Mouse (Mus musculus) bone marrow macrophage, adult 2 months (primary cell): ENCODE results near the gene Itih5.

Experiments used
- CTCF ChIP-seq: IDR thresholded peaks from 2 replicates; pipeline ENCODE4 v1.5.1; 2012; ENCODE audit warnings: low read depth, mild to moderate bottlenecking, low read length, moderate library complexity
- POLR2A ChIP-seq: IDR thresholded peaks from 2 replicates; pipeline ENCODE4 v1.6.1; 2012; ENCODE audit warnings: mild to moderate bottlenecking, low read depth, low read length, borderline replicate concordance

DNA sequence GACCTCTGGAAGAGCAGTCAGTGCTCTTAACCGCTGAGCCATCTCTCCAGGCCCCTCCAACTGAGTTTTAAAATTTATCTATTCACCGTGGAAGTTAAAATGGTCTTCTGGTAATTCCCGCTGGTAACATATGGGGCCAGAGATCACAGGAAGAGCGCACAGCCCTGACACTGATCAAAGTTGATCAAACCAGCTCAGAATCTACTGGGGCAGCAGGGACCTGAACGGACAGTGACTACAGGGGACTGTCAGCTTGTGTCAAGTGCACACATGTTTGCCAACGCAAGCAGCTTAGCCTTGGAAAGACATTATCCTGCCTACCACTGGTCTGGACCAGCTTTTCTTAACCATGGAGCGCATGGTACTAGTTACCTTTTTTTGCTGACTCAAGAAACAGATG is 136.7 kb downstream of the Itih5 start:
- TF ChIP-seq CTCF = no peak
- no peak for TF ChIP-seq POLR2A
